Mouse (Mus musculus) E14TG2a.4 (cell line): Measurements from ENCODE around the gene Myrfl.

ENCODE experiments used
- H3K27me3 ChIP-seq: 2 replicates; pipeline ENCODE4 v1.6.1; 2014; ENCODE audit warnings: low read length, control low read depth; ENCODE audit not compliant: insufficient read depth
- H3K36me3 ChIP-seq: 2 replicates; pipeline ENCODE4 v1.6.1; 2014; ENCODE audit warnings: low read length, control low read depth; ENCODE audit not compliant: insufficient read depth
- H3K4me1 ChIP-seq: replicated peaks from 2 replicates; pipeline ENCODE4 v1.6.1; 2014; ENCODE audit warnings: low read depth, low read length, control low read depth
- H3K4me3 ChIP-seq: replicated peaks from 2 replicates; pipeline ENCODE4 v1.5.1; 2014; ENCODE audit warnings: mild to moderate bottlenecking, low read length
- H3K9me3 ChIP-seq: 2 replicates; pipeline ENCODE4 v1.6.1; 2014; ENCODE audit warnings: low read length, control low read depth
- CTCF ChIP-seq: conservative IDR thresholded peaks from 2 replicates; pipeline ENCODE4 v1.5.1; 2014; ENCODE audit warnings: low read length
- NANOG ChIP-seq: IDR thresholded peaks from 2 replicates; pipeline ENCODE4 v1.6.1; 2014; ENCODE audit warnings: borderline replicate concordance, low read length, mixed read lengths
- POU5F1 ChIP-seq: IDR thresholded peaks from 2 replicates; pipeline ENCODE4 v1.6.1; 2014; ENCODE audit warnings: low read length, borderline replicate concordance

Gene Myrfl

GRCm38 (mm10) chr10:116904503-116904908, 7.8 kb upstream of the Myrfl start:
- H3K4me1 ChIP-seq = 0 out of 2 replicates have a peak, but pooled peaks cover 2% of the 10 kb centered on the region
- H3K9me3 ChIP-seq = no peaks in the 10 kb centered on the region
- TF ChIP-seq CTCF (no peak), POU5F1 (no peak), NANOG (no peak)
- H3K27me3 ChIP-seq = no peaks in the 10 kb centered on the region
- peaks cover 46% of the 10 kb centered on the region for H3K36me3 ChIP-seq
- H3K4me3 ChIP-seq = no peak overlapping the region

DNA sequence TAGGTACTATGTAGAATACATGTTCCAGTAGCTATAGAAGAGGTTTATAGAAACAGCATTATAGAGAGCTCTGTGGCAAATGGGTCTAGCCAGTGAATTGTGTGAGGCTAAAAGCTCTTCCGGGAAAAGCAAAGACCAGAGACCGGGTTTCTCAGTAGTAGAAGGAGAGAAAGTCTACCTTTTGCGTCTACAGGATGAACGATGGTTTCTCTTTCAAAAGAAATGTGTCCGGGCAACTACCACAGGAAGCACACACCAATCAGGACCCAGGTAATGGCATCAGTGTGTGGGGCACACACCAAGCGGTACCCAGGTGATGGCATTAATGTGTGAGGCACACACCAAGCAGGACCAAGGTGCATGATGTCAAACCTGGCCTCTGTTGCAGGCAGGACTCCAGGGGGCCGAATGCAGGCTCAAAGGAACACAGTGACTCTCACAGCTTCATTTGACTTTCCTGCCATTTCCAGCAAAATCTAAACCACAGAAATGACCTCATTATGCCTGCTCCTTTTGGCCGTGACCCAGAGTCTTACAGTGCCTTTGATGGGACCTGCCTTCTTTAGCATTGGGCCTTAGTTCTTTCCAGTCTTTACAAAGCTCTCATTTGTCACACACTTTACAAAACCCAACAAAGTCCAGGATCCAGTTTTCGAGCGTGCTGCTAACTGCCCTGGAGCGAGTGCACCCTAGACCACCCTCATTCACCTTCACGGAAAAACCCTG, 1.4 kb downstream of the Myrfl start:
- Histone ChIP-seq H3K36me3 (no peaks in the 10 kb centered on the region), H3K4me3 (no peak overlapping the region), H3K27me3 (no peaks in the 10 kb centered on the region), H3K9me3 (no peaks in the 10 kb centered on the region), H3K4me1 (peaks cover 9% of the 10 kb centered on the region)
- TF ChIP-seq CTCF (no peak), NANOG (no peak), POU5F1 (no peak)

DNA sequence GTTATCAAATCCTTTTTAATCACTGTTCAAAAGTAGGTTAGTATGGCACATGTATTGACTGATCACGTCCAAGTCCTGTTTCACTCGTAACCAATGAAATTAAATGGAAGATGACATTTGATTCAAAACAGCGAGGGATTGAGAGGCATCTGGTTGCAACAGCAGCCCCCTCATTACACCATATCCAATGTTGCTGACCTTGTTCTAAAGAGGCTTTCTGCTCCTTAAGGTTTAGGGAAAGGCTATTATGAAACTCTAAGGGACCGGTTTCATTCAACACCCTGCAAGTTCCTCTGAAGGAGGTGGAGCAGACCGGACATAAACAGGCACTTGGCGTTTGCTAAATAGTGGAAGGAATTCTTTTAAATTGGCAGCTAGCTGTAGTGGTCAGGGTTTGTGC, 2.2 kb downstream of the Myrfl start:
- no peaks in the 10 kb centered on the region for H3K36me3 ChIP-seq
- TF ChIP-seq POU5F1 (no peak), NANOG (no peak), CTCF (no peak)
- no peak overlapping the region for H3K4me3 ChIP-seq
- H3K9me3 ChIP-seq = no peaks in the 10 kb centered on the region
- no peaks in the 10 kb centered on the region for H3K27me3 ChIP-seq
- peaks cover 9% of the 10 kb centered on the region for H3K4me1 ChIP-seq

DNA sequence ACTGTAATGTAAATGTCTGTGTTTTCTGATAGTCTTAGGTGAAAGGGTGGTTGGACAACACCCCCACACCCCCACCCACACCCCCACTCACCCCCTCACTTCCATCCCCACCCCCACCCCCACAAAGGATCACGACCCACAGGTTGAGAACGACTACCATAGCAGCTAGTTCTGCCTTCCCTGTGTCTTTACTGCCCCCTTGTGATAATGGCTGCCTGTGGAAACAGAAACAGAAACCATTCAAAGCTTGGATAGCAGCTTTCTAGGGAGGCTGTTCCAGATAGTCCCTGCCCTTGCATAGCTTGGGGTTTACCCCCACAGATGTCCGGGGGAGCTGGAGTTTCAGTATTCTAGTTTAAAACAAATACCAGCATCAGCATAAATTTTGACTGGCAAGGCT, 3.0 kb downstream of the Myrfl start:
- peaks cover 9% of the 10 kb centered on the region for H3K4me1 ChIP-seq
- TF ChIP-seq CTCF = peak; percentile 24; the same call in 1 of the 2 replicates
- TF ChIP-seq POU5F1 = no peak
- no peaks in the 10 kb centered on the region for H3K27me3 ChIP-seq
- no peaks in the 10 kb centered on the region for H3K36me3 ChIP-seq
- H3K9me3 ChIP-seq = no peaks in the 10 kb centered on the region
- H3K4me3 ChIP-seq = no peak overlapping the region

DNA sequence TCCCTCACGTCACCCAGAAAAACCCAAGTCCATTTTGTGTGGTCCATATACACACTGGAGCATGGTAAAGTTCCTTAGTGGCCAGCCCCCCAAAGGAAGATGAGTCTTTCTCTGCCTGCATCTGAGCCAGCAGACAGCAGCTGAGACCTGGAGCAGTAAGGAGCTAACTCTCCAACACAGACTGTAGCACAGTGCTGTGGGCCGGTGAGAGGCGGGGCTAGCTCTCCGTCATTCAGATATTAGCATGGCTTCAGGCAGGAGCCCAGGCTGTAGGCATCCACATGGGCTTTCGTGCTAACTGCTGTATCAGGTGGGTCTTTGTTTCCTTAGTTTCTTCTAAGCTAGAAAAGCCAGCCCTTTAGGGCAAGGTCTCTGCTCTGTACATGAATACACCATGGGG, 6.1 kb downstream of the Myrfl start:
- Histone ChIP-seq H3K9me3 (no peaks in the 10 kb centered on the region), H3K4me3 (no peak overlapping the region), H3K4me1 (peaks cover 9% of the 10 kb centered on the region), H3K27me3 (no peaks in the 10 kb centered on the region), H3K36me3 (no peaks in the 10 kb centered on the region)
- TF ChIP-seq CTCF (no peak), POU5F1 (no peak), NANOG (no peak)

GRCm38 (mm10) chr10:116884552-116884951, 12.2 kb downstream of the Myrfl start:
- no peak for TF ChIP-seq POU5F1
- TF ChIP-seq CTCF = no peak
- no peak for TF ChIP-seq NANOG
- no peaks in the 10 kb centered on the region for H3K27me3 ChIP-seq
- H3K4me1 ChIP-seq = no peaks in the 10 kb centered on the region

DNA sequence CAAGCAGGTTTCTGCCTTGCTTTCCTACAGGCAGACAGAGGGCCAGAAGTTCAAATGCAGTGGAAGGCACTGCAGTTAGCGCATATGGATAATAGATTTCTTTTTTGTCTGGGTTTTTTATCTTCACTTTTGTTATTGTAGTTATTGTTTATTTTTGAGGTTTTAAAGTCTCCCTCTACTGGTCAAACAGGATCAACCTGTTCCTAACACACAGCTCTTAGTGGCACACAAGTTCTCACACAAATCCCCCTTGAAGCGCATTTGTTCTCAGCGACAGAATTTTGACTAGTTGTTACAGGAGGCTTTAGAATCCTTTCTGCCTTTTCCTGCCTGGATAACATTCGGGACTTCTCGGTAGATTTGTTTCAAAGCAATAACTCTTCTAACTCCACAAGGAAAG, 13.2 kb downstream of the Myrfl start:
- Histone ChIP-seq H3K27me3 (no peaks in the 10 kb centered on the region), H3K36me3 (no peaks in the 10 kb centered on the region), H3K4me3 (no peak overlapping the region), H3K9me3 (no peaks in the 10 kb centered on the region), H3K4me1 (no peaks in the 10 kb centered on the region)
- TF ChIP-seq CTCF (peak; percentile 7; the same call in 1 of the 2 replicates), POU5F1 (no peak)

More at GRCm38 (mm10) chr10:116884552-116884951, 12.2 kb downstream of the Myrfl start:
- Histone ChIP-seq H3K4me3 (no peak overlapping the region), H3K36me3 (no peaks in the 10 kb centered on the region), H3K9me3 (no peaks in the 10 kb centered on the region)

GRCm38 (mm10) chr10:116877436-116877835, 19.3 kb downstream of the Myrfl start:
- TF ChIP-seq NANOG (no peak), CTCF (no peak), POU5F1 (no peak)
- H3K4me3 ChIP-seq = no peak overlapping the region
- H3K27me3 ChIP-seq = no peaks in the 10 kb centered on the region

GRCm38 (mm10) chr10:116874490-116874889, 22.2 kb downstream of the Myrfl start:
- TF ChIP-seq CTCF (no peak), NANOG (no peak), POU5F1 (no peak)
- Histone ChIP-seq H3K4me3 (no peak overlapping the region), H3K4me1 (peaks cover 21% of the 10 kb centered on the region), H3K36me3 (no peaks in the 10 kb centered on the region), H3K27me3 (no peaks in the 10 kb centered on the region), H3K9me3 (0 out of 2 replicates have a peak, but pooled peaks cover under 1% of the 10 kb centered on the region)

More at GRCm38 (mm10) chr10:116877436-116877835, 19.3 kb downstream of the Myrfl start:
- Histone ChIP-seq H3K36me3 (no peaks in the 10 kb centered on the region), H3K9me3 (no peaks in the 10 kb centered on the region), H3K4me1 (peaks cover under 1% of the 10 kb centered on the region)
